Mouse (Mus musculus): Measurements from ENCODE around the gene H2-Q7. TPM values are rescaled to one million over a fixed set of nuclear protein-coding genes. Genes with fewer than 3 reads are reported as not detected.
"Not testable (repeated sequence)": the region's sequence is repeated elsewhere in the genome, so short reads cannot be mapped to it uniquely, and the experiment has no call there.

H2-Q7 gene
- total and polyA plus RNA-seq, 3 experiments, result 40.9 to 104 (median 66.0) TPM

- DNase-seq (ENCODE audit: extremely low read depth), result no peak
- H3K36me3 ChIP-seq (replicated peaks in 1 of 2; ENCODE audit: control insufficient read depth in 1 of 2, insufficient read depth in 1 of 2, low read length in 1 of 2), result no peaks in the 10 kb centered on the region
- dilution Hi-C loops (cut with MboI; ENCODE audit: extremely low pct_ligation_motif_present, extremely low pct_unique_long_range_greater_than_20kb, low sequenced_read_pairs), result no loop called here
- H3K4me1 ChIP-seq (ENCODE audit: control insufficient read depth in 1 of 2, insufficient read depth in 2 of 2), result peaks cover 7 to 13% of the 10 kb centered on the region in 2 experiments
- H3K79me2 ChIP-seq (replicated peaks; ENCODE audit: control insufficient read depth, extremely low read depth, insufficient read depth, poor library complexity, severe bottlenecking), result no peaks in the 10 kb centered on the region
- no peak overlapping the region for H3K9ac ChIP-seq (ENCODE audit: insufficient read depth, low read depth)
- TF ChIP-seq HCFC1 (IDR thresholded peaks at IDR 0.05; ENCODE audit: low read depth, low read length), result no peak
- in situ Hi-C loops (cut with MboI; ENCODE audit: low pct_ligation_motif_present, low pct_unique_long_range_greater_than_20kb, low sequenced_read_pairs), result no loop called here
- no peak overlapping the region for H3K4me2 ChIP-seq (ENCODE audit: insufficient read depth, low read depth, poor library complexity, severe bottlenecking)
- no peak overlapping the region for H3K4me3 ChIP-seq (replicated peaks in 1 of 3; ENCODE audit: low read depth in 2 of 3, low read length in 2 of 3, poor library complexity in 1 of 3)
- H3K27me3 ChIP-seq (replicated peaks), result no peaks in the 10 kb centered on the region
- peaks cover 2% of the 10 kb centered on the region for H3K9me3 ChIP-seq (replicated peaks; ENCODE audit: low read length)
- H3K27ac ChIP-seq (ENCODE audit: insufficient read depth, low read depth), result no peak overlapping the region
Measured at GRCm38 (mm10) chr17:35418772-35419171, 20.2 kb upstream of the H2-Q7 start.

- H3K4me3 ChIP-seq (replicated peaks in 1 of 3; ENCODE audit: low read depth in 2 of 3, low read length in 2 of 3, poor library complexity in 1 of 3); H3K79me2 ChIP-seq (replicated peaks; ENCODE audit: control insufficient read depth, extremely low read depth, insufficient read depth, poor library complexity, severe bottlenecking); H3K36me3 ChIP-seq (replicated peaks in 1 of 2; ENCODE audit: control insufficient read depth in 1 of 2, insufficient read depth in 1 of 2, low read length in 1 of 2); dilution Hi-C loops (cut with MboI; ENCODE audit: extremely low pct_ligation_motif_present, extremely low pct_unique_long_range_greater_than_20kb, low sequenced_read_pairs); H3K9me3 ChIP-seq (replicated peaks; ENCODE audit: low read length); H3K27ac ChIP-seq (ENCODE audit: insufficient read depth, low read depth); H3K4me2 ChIP-seq (ENCODE audit: insufficient read depth, low read depth, poor library complexity, severe bottlenecking); H3K9ac ChIP-seq (ENCODE audit: insufficient read depth, low read depth); DNase-seq (ENCODE audit: extremely low read depth); H3K27me3 ChIP-seq (replicated peaks); in situ Hi-C loops (cut with MboI; ENCODE audit: low pct_ligation_motif_present, low pct_unique_long_range_greater_than_20kb, low sequenced_read_pairs): not testable (repeated sequence)
- peaks cover 7 to 13% of the 10 kb centered on the region in 2 experiments for H3K4me1 ChIP-seq (ENCODE audit: control insufficient read depth in 1 of 2, insufficient read depth in 2 of 2)
Measured at GRCm38 (mm10) chr17:35419564-35419963, 19.4 kb upstream of the H2-Q7 start.

GRCm38 (mm10) chr17:35420206-35420810 is 18.6 kb upstream of the H2-Q7 start:
- dilution Hi-C loops (cut with MboI; ENCODE audit: extremely low pct_ligation_motif_present, extremely low pct_unique_long_range_greater_than_20kb, low sequenced_read_pairs); H3K4me2 ChIP-seq (ENCODE audit: insufficient read depth, low read depth, poor library complexity, severe bottlenecking); H3K36me3 ChIP-seq (replicated peaks in 1 of 2; ENCODE audit: control insufficient read depth in 1 of 2, insufficient read depth in 1 of 2, low read length in 1 of 2); in situ Hi-C loops (cut with MboI; ENCODE audit: low pct_ligation_motif_present, low pct_unique_long_range_greater_than_20kb, low sequenced_read_pairs); H3K79me2 ChIP-seq (replicated peaks; ENCODE audit: control insufficient read depth, extremely low read depth, insufficient read depth, poor library complexity, severe bottlenecking); H3K4me3 ChIP-seq (replicated peaks in 1 of 3; ENCODE audit: low read depth in 2 of 3, low read length in 2 of 3, poor library complexity in 1 of 3); H3K9me3 ChIP-seq (replicated peaks; ENCODE audit: low read length); H3K9ac ChIP-seq (ENCODE audit: insufficient read depth, low read depth); H3K27me3 ChIP-seq (replicated peaks); H3K27ac ChIP-seq (ENCODE audit: insufficient read depth, low read depth): not testable (repeated sequence)
- DNase-seq (ENCODE audit: extremely low read depth), result peak; percentile 67
- peaks cover 7 to 13% of the 10 kb centered on the region in 2 experiments for H3K4me1 ChIP-seq (ENCODE audit: control insufficient read depth in 1 of 2, insufficient read depth in 2 of 2)
- peak; percentile 61 for TF ChIP-seq SMC3 (IDR thresholded peaks at IDR 0.05; ENCODE audit: low read depth, low read length)
- 0 out of 2 replicates have a peak, but pooled peaks have one; percentile 28 for TF ChIP-seq MAX (IDR thresholded peaks at IDR 0.05; ENCODE audit: low read length)
- peak; percentile 62 for TF ChIP-seq RAD21 (IDR thresholded peaks at IDR 0.05; ENCODE audit: low read depth, low read length)
- peak; percentile 75 to 96 for TF ChIP-seq CTCF (conservative IDR thresholded peaks at IDR 0.05 in 1 of 2, IDR thresholded peaks at IDR 0.05 in 1 of 2; ENCODE audit: low read depth in 2 of 2, low read length in 2 of 2)

GRCm38 (mm10) chr17:35421331-35421730 is 17.6 kb upstream of the H2-Q7 start:
- H3K4me3 ChIP-seq (replicated peaks in 1 of 3; ENCODE audit: low read depth in 2 of 3, low read length in 2 of 3, poor library complexity in 1 of 3); dilution Hi-C loops (cut with MboI; ENCODE audit: extremely low pct_ligation_motif_present, extremely low pct_unique_long_range_greater_than_20kb, low sequenced_read_pairs); DNase-seq (ENCODE audit: extremely low read depth); H3K9me3 ChIP-seq (replicated peaks; ENCODE audit: low read length); H3K4me2 ChIP-seq (ENCODE audit: insufficient read depth, low read depth, poor library complexity, severe bottlenecking); H3K27ac ChIP-seq (ENCODE audit: insufficient read depth, low read depth); H3K9ac ChIP-seq (ENCODE audit: insufficient read depth, low read depth); in situ Hi-C loops (cut with MboI; ENCODE audit: low pct_ligation_motif_present, low pct_unique_long_range_greater_than_20kb, low sequenced_read_pairs); H3K36me3 ChIP-seq (replicated peaks in 1 of 2; ENCODE audit: control insufficient read depth in 1 of 2, insufficient read depth in 1 of 2, low read length in 1 of 2); H3K27me3 ChIP-seq (replicated peaks): not testable (repeated sequence)
- H3K4me1 ChIP-seq (ENCODE audit: control insufficient read depth in 1 of 2, insufficient read depth in 2 of 2), result peaks cover 7 to 13% of the 10 kb centered on the region in 2 experiments
- H3K79me2 ChIP-seq (replicated peaks; ENCODE audit: control insufficient read depth, extremely low read depth, insufficient read depth, poor library complexity, severe bottlenecking), result peaks cover 12% of the 10 kb centered on the region

GRCm38 (mm10) chr17:35422360-35422759 is 16.6 kb upstream of the H2-Q7 start:
- dilution Hi-C loops (cut with MboI; ENCODE audit: extremely low pct_ligation_motif_present, extremely low pct_unique_long_range_greater_than_20kb, low sequenced_read_pairs); H3K27me3 ChIP-seq (replicated peaks); H3K36me3 ChIP-seq (replicated peaks in 1 of 2; ENCODE audit: control insufficient read depth in 1 of 2, insufficient read depth in 1 of 2, low read length in 1 of 2); in situ Hi-C loops (cut with MboI; ENCODE audit: low pct_ligation_motif_present, low pct_unique_long_range_greater_than_20kb, low sequenced_read_pairs); H3K27ac ChIP-seq (ENCODE audit: insufficient read depth, low read depth); H3K9ac ChIP-seq (ENCODE audit: insufficient read depth, low read depth); H3K4me3 ChIP-seq (replicated peaks in 1 of 3; ENCODE audit: low read depth in 2 of 3, low read length in 2 of 3, poor library complexity in 1 of 3); H3K4me2 ChIP-seq (ENCODE audit: insufficient read depth, low read depth, poor library complexity, severe bottlenecking); H3K9me3 ChIP-seq (replicated peaks; ENCODE audit: low read length); DNase-seq (ENCODE audit: extremely low read depth): not testable (repeated sequence)
- peaks cover 7 to 13% of the 10 kb centered on the region in 2 experiments for H3K4me1 ChIP-seq (ENCODE audit: control insufficient read depth in 1 of 2, insufficient read depth in 2 of 2)
- H3K79me2 ChIP-seq (replicated peaks; ENCODE audit: control insufficient read depth, extremely low read depth, insufficient read depth, poor library complexity, severe bottlenecking), result peaks cover 13% of the 10 kb centered on the region

All from CH12.LX (cell line).